Mouse (Mus musculus): ENCODE data around the gene Ikzf4. TPM values are rescaled to one million over a fixed set of nuclear protein-coding genes. Genes with fewer than 3 reads are reported as not detected.

The Ikzf4 gene
- polyA plus RNA-seq, 2 experiments, result 0.05 to 0.18 TPM

GRCm38 (mm10) chr10:128671148-128671547 is 25.4 kb upstream of the Ikzf4 start:
- Histone ChIP-seq H3K9me3 (ENCODE audit: control insufficient read depth, low read length) (no peaks in the 10 kb centered on the region), H3K4me1 (replicated peaks; ENCODE audit: control insufficient read depth in 2 of 2, insufficient read depth in 2 of 2, low read length in 1 of 2) (peaks cover 4 to 18% of the 10 kb centered on the region in 2 experiments), H3K4me2 (ENCODE audit: low read depth) (no peak overlapping the region), H3K27me3 (ENCODE audit: control insufficient read depth, insufficient read depth, low read length) (peaks cover 9% of the 10 kb centered on the region), H3K4me3 (ENCODE audit: insufficient read depth in 1 of 2, low read depth in 2 of 2, low read length in 2 of 2) (no peak overlapping the region), H3K27ac (no peak overlapping the region), H3K9ac (replicated peaks) (no peak overlapping the region), H3K36me3 (replicated peaks; ENCODE audit: control insufficient read depth, insufficient read depth, low read depth) (no peaks in the 10 kb centered on the region)
- ATAC-seq (ENCODE audit: insufficient read depth), result no peak
- WGBS (ENCODE audit: insufficient replicate concordance), result 86% methylated on average over 9 of the region's 9 CpGs
- DNase-seq (ENCODE audit: low read depth in 3 of 3, low spot score in 3 of 3), result no peak
- TF ChIP-seq EP300 (IDR thresholded peaks at IDR 0.05; ENCODE audit: low read depth), result no peak
- TF ChIP-seq CTCF (IDR thresholded peaks at IDR 0.05; ENCODE audit: low read depth), result no peak

- WGBS (ENCODE audit: insufficient replicate concordance), result 2% methylated on average over 41 of the region's 42 CpGs
- ATAC-seq (ENCODE audit: insufficient read depth) (no peak), DNase-seq (ENCODE audit: low read depth in 3 of 3, low spot score in 3 of 3) (no peak)
- no peak overlapping the region for H3K9ac ChIP-seq (replicated peaks)
- no peaks in the 10 kb centered on the region for H3K9me3 ChIP-seq (ENCODE audit: control insufficient read depth, low read length)
- H3K36me3 ChIP-seq (replicated peaks; ENCODE audit: control insufficient read depth, insufficient read depth, low read depth), result no peaks in the 10 kb centered on the region
- peaks cover 9% of the 10 kb centered on the region for H3K27me3 ChIP-seq (ENCODE audit: control insufficient read depth, insufficient read depth, low read length)
- peak overlapping the region; percentile 73 for H3K4me2 ChIP-seq (ENCODE audit: low read depth)
- peak overlapping the region; percentile 59 to 63 for H3K4me3 ChIP-seq (ENCODE audit: insufficient read depth in 1 of 2, low read depth in 2 of 2, low read length in 2 of 2)
- TF ChIP-seq CTCF (IDR thresholded peaks at IDR 0.05; ENCODE audit: low read depth) (no peak), EP300 (IDR thresholded peaks at IDR 0.05; ENCODE audit: low read depth) (no peak)
- H3K27ac ChIP-seq, result no peak overlapping the region
- peaks cover 22 to 30% of the 10 kb centered on the region in 2 experiments for H3K4me1 ChIP-seq (replicated peaks; ENCODE audit: control insufficient read depth in 2 of 2, insufficient read depth in 2 of 2, low read length in 1 of 2)
These were observed 23.2 kb upstream of the Ikzf4 start for GRCm38 (mm10) chr10:128668790-128669672.

- H3K36me3 ChIP-seq (replicated peaks; ENCODE audit: control insufficient read depth, insufficient read depth, low read depth), result no peaks in the 10 kb centered on the region
- peaks cover 35 to 37% of the 10 kb centered on the region in 2 experiments for H3K4me1 ChIP-seq (replicated peaks; ENCODE audit: control insufficient read depth in 2 of 2, insufficient read depth in 2 of 2, low read length in 1 of 2)
- ATAC-seq (ENCODE audit: insufficient read depth), result peak; percentile 29; the same call in 1 of the 2 replicates
- peak overlapping the region; percentile 38 for H3K4me2 ChIP-seq (ENCODE audit: low read depth)
- H3K27ac ChIP-seq, result peak overlapping the region; percentile 76
- peaks cover 9% of the 10 kb centered on the region for H3K27me3 ChIP-seq (ENCODE audit: control insufficient read depth, insufficient read depth, low read length)
- no peaks in the 10 kb centered on the region for H3K9me3 ChIP-seq (ENCODE audit: control insufficient read depth, low read length)
- H3K4me3 ChIP-seq (ENCODE audit: insufficient read depth in 1 of 2, low read depth in 2 of 2, low read length in 2 of 2), result no peak overlapping the region
- TF ChIP-seq EP300 (IDR thresholded peaks at IDR 0.05; ENCODE audit: low read depth) (no peak), CTCF (IDR thresholded peaks at IDR 0.05; ENCODE audit: low read depth) (no peak)
- no peak overlapping the region for H3K9ac ChIP-seq (replicated peaks)
- no peak for DNase-seq (ENCODE audit: low read depth in 3 of 3, low spot score in 3 of 3)
- WGBS (ENCODE audit: insufficient replicate concordance), result 82% methylated on average over 2 of the region's 2 CpGs
These were observed 20.0 kb upstream of the Ikzf4 start for GRCm38 (mm10) chr10:128665806-128666205.

- WGBS (ENCODE audit: insufficient replicate concordance), result 17% methylated on average over 3 of the region's 3 CpGs
- Histone ChIP-seq H3K4me1 (replicated peaks; ENCODE audit: control insufficient read depth in 2 of 2, insufficient read depth in 2 of 2, low read length in 1 of 2) (peaks cover 35 to 37% of the 10 kb centered on the region in 2 experiments), H3K4me2 (ENCODE audit: low read depth) (peak overlapping the region; percentile 38), H3K9ac (replicated peaks) (peak overlapping the region; percentile 23; the same call in 1 of the 2 replicates), H3K4me3 (ENCODE audit: insufficient read depth in 1 of 2, low read depth in 2 of 2, low read length in 2 of 2) (no peak overlapping the region), H3K36me3 (replicated peaks; ENCODE audit: control insufficient read depth, insufficient read depth, low read depth) (no peaks in the 10 kb centered on the region), H3K27me3 (ENCODE audit: control insufficient read depth, insufficient read depth, low read length) (peaks cover 9% of the 10 kb centered on the region), H3K9me3 (ENCODE audit: control insufficient read depth, low read length) (no peaks in the 10 kb centered on the region), H3K27ac (peak overlapping the region; percentile 76)
- TF ChIP-seq EP300 (IDR thresholded peaks at IDR 0.05; ENCODE audit: low read depth) (peak; percentile 44), CTCF (IDR thresholded peaks at IDR 0.05; ENCODE audit: low read depth) (no peak)
- peak; percentile 76 for ATAC-seq (ENCODE audit: insufficient read depth)
- peak in 1 of 3 experiments; percentile 45 for DNase-seq (ENCODE audit: low read depth in 3 of 3, low spot score in 3 of 3)
These were observed 19.5 kb upstream of the Ikzf4 start for GRCm38 (mm10) chr10:128665307-128665706.

GRCm38 (mm10) chr10:128664808-128665207 is 19.0 kb upstream of the Ikzf4 start:
- Histone ChIP-seq H3K36me3 (replicated peaks; ENCODE audit: control insufficient read depth, insufficient read depth, low read depth) (no peaks in the 10 kb centered on the region), H3K9ac (replicated peaks) (peak overlapping the region; percentile 23; the same call in 1 of the 2 replicates), H3K9me3 (ENCODE audit: control insufficient read depth, low read length) (no peaks in the 10 kb centered on the region), H3K27me3 (ENCODE audit: control insufficient read depth, insufficient read depth, low read length) (peaks cover 9% of the 10 kb centered on the region), H3K4me3 (ENCODE audit: insufficient read depth in 1 of 2, low read depth in 2 of 2, low read length in 2 of 2) (no peak overlapping the region), H3K4me1 (replicated peaks; ENCODE audit: control insufficient read depth in 2 of 2, insufficient read depth in 2 of 2, low read length in 1 of 2) (peaks cover 35 to 37% of the 10 kb centered on the region in 2 experiments), H3K4me2 (ENCODE audit: low read depth) (peak overlapping the region; percentile 38), H3K27ac (peak overlapping the region; percentile 76)
- ATAC-seq (ENCODE audit: insufficient read depth) (peak; percentile 87), DNase-seq (ENCODE audit: low read depth in 3 of 3, low spot score in 3 of 3) (peak; percentile 50 to 60 (median 56))
- 14% methylated on average over 3 of the region's 3 CpGs for WGBS (ENCODE audit: insufficient replicate concordance)
- no peak for TF ChIP-seq CTCF (IDR thresholded peaks at IDR 0.05; ENCODE audit: low read depth)
- TF ChIP-seq EP300 (IDR thresholded peaks at IDR 0.05; ENCODE audit: low read depth), result peak; percentile 71

Measured in liver, embryonic 14.5 days (tissue).